Mouse (Mus musculus): ENCODE data around the gene Osbpl6.

GRCm38 (mm10) chr2:76524451-76524850, 118.1 kb downstream of the Osbpl6 start:
- TF ChIP-seq POLR2A (IDR thresholded peaks at IDR 0.05; ENCODE audit: insufficient read depth, low read depth, low read length): no peak
- TF ChIP-seq CTCF (IDR thresholded peaks at IDR 0.05): no peak
